Mouse (Mus musculus): ENCODE results near the gene Pax3.

DNA sequence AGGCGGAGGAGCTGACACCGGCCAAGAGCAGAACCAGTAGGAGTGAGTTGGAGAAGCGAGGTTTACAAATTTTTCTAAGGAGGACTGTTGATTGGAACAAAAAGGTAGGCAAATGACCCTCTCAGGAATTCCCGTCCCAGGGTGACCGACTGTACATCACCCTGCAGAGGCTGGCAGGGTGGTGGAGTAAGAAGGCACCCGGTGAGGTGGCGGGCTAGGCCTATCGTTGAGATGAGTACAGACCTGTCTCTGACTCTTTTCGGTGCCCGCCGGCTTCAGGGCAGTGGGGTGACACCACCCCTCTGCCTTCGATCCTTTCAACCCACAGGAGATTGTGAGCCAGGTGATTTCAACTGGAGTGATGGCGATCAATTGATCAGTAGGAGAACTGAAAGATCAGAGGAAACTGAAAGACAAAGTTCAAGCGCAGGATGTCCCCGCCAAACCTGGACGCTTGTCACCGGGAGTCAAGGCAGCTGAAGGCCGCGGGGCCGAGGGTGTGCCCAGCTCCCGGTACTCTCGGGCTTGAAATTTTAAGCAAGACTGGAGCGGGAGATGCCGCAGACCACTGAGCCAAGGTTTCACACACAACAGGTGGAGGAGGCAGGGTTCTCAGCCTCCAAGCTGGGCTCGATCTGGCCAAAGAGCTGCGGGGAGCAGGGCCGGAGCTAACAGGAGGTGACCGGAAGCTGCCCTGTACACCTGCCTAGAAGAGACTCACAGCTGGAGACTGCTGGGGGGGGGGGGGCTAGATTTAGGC is 4.5 kb upstream of the Pax3 start:
- no peak for TF ChIP-seq POLR2A (IDR thresholded peaks at IDR 0.05; ENCODE audit: insufficient read length, low read depth)
- no peak for TF ChIP-seq CEBPB (IDR thresholded peaks at IDR 0.05; ENCODE audit: insufficient read depth, poor library complexity, severe bottlenecking)
- no peak for TF ChIP-seq TCF12 (IDR thresholded peaks at IDR 0.05; ENCODE audit: insufficient read depth, poor library complexity, severe bottlenecking)
- TF ChIP-seq USF1 (IDR thresholded peaks at IDR 0.05; ENCODE audit: low read depth) = no peak
